Mouse (Mus musculus) heart, embryonic 15.5 days (tissue): ENCODE results near the gene Taar1. TPM values are rescaled to one million over a fixed set of nuclear protein-coding genes. Genes with fewer than 3 reads are reported as not detected.

Experiments used
- ATAC-seq: fragments of 200-750 bp; cut with Nextera tagmentation; replicated peaks from 2 replicates; pipeline ENCODE4 v1.8.0; 2017; ENCODE audit warnings: low read depth, moderate TSS enrichment; ENCODE audit not compliant: insufficient number of reproducible peaks, insufficient read depth, low FRiP score
- H3K27ac ChIP-seq: fragments of 300-500 bp; sonication (generic); 2 replicates; pipeline ENCODE4 v1.5.1; 2015; ENCODE audit warnings: mild to moderate bottlenecking, inconsistent platforms
- H3K27me3 ChIP-seq: fragments of 300-500 bp; sonication (generic); 2 replicates; pipeline ENCODE4 v1.6.1; 2015; ENCODE audit warnings: inconsistent platforms
- H3K36me3 ChIP-seq: fragments of 300-500 bp; sonication (generic); 2 replicates; pipeline ENCODE4 v1.6.1; 2015; ENCODE audit warnings: mild to moderate bottlenecking, inconsistent platforms
- H3K4me1 ChIP-seq: fragments of 300-500 bp; sonication (generic); replicated peaks from 2 replicates; pipeline ENCODE4 v1.6.1; 2015; ENCODE audit warnings: inconsistent platforms
- H3K4me2 ChIP-seq: fragments of 300-500 bp; sonication (generic); 2 replicates; pipeline ENCODE4 v1.6.1; 2015; ENCODE audit warnings: inconsistent platforms, mild to moderate bottlenecking, moderate library complexity
- H3K4me3 ChIP-seq: fragments of 300-500 bp; sonication (generic); 2 replicates; pipeline ENCODE4 v1.5.1; 2015; ENCODE audit warnings: mild to moderate bottlenecking, inconsistent platforms
- H3K9ac ChIP-seq: fragments of 300-500 bp; sonication (generic); 2 replicates; pipeline ENCODE4 v1.6.1; 2015; ENCODE audit warnings: mild to moderate bottlenecking, inconsistent platforms
- H3K9me3 ChIP-seq: fragments of 300-500 bp; sonication (generic); replicated peaks from 2 replicates; pipeline ENCODE4 v1.6.1; 2016; ENCODE audit warnings: inconsistent platforms
- WGBS: fragments of 180-500 bp; shearing (Covaris S2); methylation state at CpG from one replicate; pipeline ENCODE4 v1.1.7; 2015; ENCODE audit warnings: mixed read lengths; 5-methylcytosine and 5-hydroxymethylcytosine counted together
- polyA plus RNA-seq: library from polyadenylated mRNA; unstranded; fragments of >200 nt; fragmentation: Nextera tagmentation; extraction: Ambion mirVana; gene quantifications from 2 replicates; pipeline ENCODE4 v1.2.1, GENCODE M21; 2015

Taar1 gene
- polyA plus RNA-seq, 1 experiment from 2014 or later, result not detected

DNA sequence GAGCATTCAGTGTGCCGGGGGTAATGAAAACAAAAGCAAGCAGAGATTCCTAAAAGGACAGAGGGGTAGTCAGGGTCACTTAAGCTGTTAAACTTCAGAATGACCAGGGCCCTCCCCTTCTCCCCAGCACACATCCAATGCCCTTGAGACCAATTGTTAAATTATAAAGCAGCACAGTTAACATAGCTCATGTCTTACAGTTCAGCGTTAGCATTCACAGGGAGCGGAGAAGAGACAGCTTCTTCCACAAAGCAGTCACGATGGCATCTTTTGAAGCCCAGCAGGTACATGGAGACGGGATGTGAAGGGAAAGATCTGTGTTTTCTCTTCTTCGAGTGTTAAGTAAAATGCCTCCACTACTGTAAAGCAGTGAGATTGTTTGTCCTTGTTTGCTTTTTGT lies 18.2 kb downstream of the Taar1 start, which contains the start of gene Taar2:
TSS of gene Taar2 (plus strand) at position 261 of the 400 bp plus-strand sequence.
- H3K9me3 ChIP-seq, result no peaks in the 10 kb centered on the region
- H3K9ac ChIP-seq, result no peak within 1 kb of the TSS
- H3K36me3 ChIP-seq, result no peaks in the 10 kb centered on the region
- H3K27me3 ChIP-seq, result no peaks in the 10 kb centered on the region
- no peak within 1 kb of the TSS for H3K4me2 ChIP-seq
- no peak within 1 kb of the TSS for H3K27ac ChIP-seq
- no peaks in the 10 kb centered on the region for H3K4me1 ChIP-seq
- no peak for ATAC-seq
- 56% methylated on average over 6 of the region's 6 CpGs for WGBS
- no peak within 1 kb of the TSS for H3K4me3 ChIP-seq

DNA sequence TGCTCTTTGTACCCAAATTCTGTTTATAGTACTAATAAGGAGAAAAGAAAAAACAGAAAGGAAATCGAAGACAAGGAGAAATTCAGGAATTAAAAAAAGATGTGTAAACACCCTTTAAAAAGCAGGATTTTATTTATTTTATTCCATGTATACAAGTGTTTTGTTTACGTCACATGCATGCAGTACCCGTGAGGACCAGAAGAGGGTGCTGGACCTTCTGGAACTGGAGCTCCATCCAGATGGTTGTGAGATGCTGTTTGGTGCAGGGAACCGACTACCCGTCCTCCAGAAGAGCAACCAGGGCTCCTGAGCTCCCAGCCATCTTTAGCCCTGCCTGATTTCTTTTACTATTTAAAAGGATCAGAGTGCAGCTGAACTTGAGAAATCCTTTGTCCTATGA lies 22.3 kb downstream of the Taar1 start:
- Histone ChIP-seq H3K4me1 (no peaks in the 10 kb centered on the region), H3K4me3 (no peak overlapping the region), H3K4me2 (no peak overlapping the region), H3K27me3 (no peaks in the 10 kb centered on the region), H3K9ac (no peak overlapping the region), H3K36me3 (no peaks in the 10 kb centered on the region), H3K27ac (no peak overlapping the region), H3K9me3 (no peaks in the 10 kb centered on the region)
- WGBS, result 73% methylated on average over 5 of the region's 5 CpGs
- no peak for ATAC-seq

DNA sequence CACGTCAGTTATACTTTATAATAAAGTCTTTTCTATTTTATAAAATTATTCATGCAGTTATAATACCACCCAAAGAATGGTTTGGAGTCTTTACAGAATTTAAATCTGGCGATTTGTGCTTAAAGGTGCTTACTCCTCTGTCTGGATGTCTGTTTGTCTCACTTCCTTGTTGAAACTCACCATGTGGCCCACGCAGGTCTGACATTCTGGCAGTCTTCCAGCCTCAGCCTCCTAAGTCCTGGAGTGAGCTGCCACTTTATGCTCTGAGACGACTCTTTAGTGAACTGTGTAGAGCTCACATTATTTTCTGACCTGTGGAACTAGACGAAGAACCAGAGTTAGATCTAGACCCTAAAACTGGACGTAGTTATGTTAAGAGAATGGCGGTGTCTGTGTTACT lies 27.9 kb downstream of the Taar1 start:
- no peaks in the 10 kb centered on the region for H3K36me3 ChIP-seq
- no peaks in the 10 kb centered on the region for H3K4me1 ChIP-seq
- ATAC-seq, result no peak
- no peak overlapping the region for H3K4me3 ChIP-seq
- H3K27me3 ChIP-seq, result no peaks in the 10 kb centered on the region
- H3K4me2 ChIP-seq, result no peak overlapping the region
- H3K27ac ChIP-seq, result no peak overlapping the region
- H3K9me3 ChIP-seq, result no peaks in the 10 kb centered on the region
- WGBS, result 40% methylated on average over 7 of the region's 7 CpGs
- no peak overlapping the region for H3K9ac ChIP-seq

DNA sequence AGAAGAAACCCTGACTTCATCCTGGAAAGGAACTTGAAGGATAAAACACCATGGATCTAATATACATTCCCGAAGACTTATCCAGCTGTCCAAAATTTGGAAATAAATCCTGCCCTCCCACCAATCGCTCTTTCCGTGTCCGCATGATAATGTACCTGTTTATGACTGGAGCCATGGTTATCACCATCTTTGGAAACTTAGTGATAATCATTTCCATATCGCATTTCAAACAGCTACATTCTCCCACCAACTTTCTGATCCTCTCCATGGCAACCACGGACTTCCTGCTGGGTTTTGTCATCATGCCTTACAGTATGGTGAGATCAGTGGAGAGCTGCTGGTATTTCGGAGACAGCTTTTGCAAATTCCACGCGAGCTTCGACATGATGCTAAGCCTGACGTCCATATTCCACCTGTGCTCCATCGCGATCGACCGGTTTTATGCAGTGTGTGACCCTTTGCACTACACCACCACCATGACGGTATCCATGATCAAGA lies 29.4 kb downstream of the Taar1 start, which contains the start of gene Taar3:
TSS of gene Taar3 (plus strand) at position 51 of the 498 bp plus-strand sequence.
- no peak for ATAC-seq
- Histone ChIP-seq H3K27ac (no peak within 1 kb of the TSS), H3K9ac (no peak within 1 kb of the TSS), H3K4me2 (no peak within 1 kb of the TSS), H3K36me3 (no peaks in the 10 kb centered on the region), H3K4me3 (no peak within 1 kb of the TSS), H3K27me3 (no peaks in the 10 kb centered on the region), H3K9me3 (no peaks in the 10 kb centered on the region), H3K4me1 (no peaks in the 10 kb centered on the region)
- 87% methylated on average over 16 of the region's 16 CpGs for WGBS

DNA sequence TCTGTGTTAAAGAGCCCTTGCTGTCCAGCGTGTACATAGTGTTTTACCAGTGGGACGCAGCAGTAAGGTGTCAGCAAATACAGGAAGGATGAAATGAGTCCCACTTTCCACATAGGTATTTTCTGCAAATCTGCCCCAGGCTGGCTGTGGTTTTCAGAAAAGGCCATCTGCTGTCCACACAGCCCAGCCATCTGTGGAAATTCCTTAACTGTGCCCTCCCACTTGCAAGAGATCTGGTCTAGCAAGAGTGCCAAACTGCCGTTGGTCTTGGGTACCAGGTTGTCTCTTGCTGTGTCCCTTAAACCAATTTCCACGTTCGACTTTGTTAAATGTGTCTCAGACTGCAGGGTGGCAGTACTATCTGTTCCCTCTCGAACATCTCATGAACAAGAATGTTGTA lies 31.6 kb downstream of the Taar1 start:
- H3K36me3 ChIP-seq, result no peaks in the 10 kb centered on the region
- H3K9me3 ChIP-seq, result no peaks in the 10 kb centered on the region
- H3K4me2 ChIP-seq, result no peak overlapping the region
- no peak overlapping the region for H3K4me3 ChIP-seq
- H3K4me1 ChIP-seq, result no peaks in the 10 kb centered on the region
- no peak for ATAC-seq
- 80% methylated on average over 6 of the region's 6 CpGs for WGBS
- H3K27me3 ChIP-seq, result no peaks in the 10 kb centered on the region
- no peak overlapping the region for H3K27ac ChIP-seq
- no peak overlapping the region for H3K9ac ChIP-seq

DNA sequence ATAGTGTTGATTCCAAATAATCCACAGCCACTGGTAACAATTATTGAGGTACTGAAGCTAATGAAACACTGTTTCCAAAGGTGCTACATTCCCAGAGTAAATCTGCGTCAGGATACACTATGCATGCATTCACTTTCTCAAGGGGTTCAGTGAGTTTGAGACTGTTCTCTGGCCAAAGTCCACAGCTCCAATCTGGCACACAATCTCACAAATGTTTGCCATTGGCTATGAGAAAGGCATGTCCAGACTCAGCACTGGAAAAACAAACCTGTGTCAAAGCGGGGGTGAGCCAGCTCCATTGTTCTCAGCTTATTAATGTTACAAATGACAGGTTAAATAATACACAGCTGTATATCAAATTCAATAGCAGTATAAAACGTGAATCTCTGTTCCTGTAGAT lies 38.9 kb downstream of the Taar1 start:
- Histone ChIP-seq H3K4me3 (no peak overlapping the region), H3K36me3 (no peaks in the 10 kb centered on the region), H3K4me2 (no peak overlapping the region), H3K27me3 (no peaks in the 10 kb centered on the region), H3K27ac (no peak overlapping the region), H3K9me3 (no peaks in the 10 kb centered on the region), H3K4me1 (no peaks in the 10 kb centered on the region), H3K9ac (no peak overlapping the region)
- 54% methylated on average over 3 of the region's 3 CpGs for WGBS
- no peak for ATAC-seq

DNA sequence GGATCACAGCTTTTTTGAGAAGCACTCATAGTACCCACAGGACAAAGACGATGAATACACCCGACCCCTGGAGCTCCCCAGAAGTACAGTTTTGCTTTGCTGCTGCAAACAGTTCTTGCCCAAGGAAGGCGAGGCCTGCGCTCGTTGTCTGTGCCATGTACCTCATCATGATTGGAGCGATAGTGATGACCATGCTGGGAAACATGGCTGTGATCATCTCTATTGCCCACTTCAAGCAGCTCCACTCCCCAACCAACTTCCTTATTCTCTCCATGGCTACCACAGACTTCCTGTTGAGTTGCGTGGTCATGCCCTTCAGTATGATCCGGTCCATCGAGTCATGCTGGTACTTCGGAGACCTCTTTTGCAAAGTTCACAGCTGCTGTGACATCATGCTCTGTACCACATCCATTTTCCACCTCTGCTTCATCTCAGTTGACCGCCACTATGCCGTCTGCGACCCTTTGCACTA lies 40.3 kb downstream of the Taar1 start, which contains the start of gene Taar4:
TSS of gene Taar4 (plus strand) at position 51 of the 472 bp plus-strand sequence.
- Histone ChIP-seq H3K4me1 (no peaks in the 10 kb centered on the region), H3K27ac (no peak within 1 kb of the TSS), H3K4me3 (no peak within 1 kb of the TSS), H3K36me3 (no peaks in the 10 kb centered on the region), H3K9me3 (no peaks in the 10 kb centered on the region), H3K4me2 (no peak within 1 kb of the TSS), H3K27me3 (no peaks in the 10 kb centered on the region), H3K9ac (no peak within 1 kb of the TSS)
- WGBS, result 92% methylated on average over 13 of the region's 13 CpGs
- ATAC-seq, result no peak

DNA sequence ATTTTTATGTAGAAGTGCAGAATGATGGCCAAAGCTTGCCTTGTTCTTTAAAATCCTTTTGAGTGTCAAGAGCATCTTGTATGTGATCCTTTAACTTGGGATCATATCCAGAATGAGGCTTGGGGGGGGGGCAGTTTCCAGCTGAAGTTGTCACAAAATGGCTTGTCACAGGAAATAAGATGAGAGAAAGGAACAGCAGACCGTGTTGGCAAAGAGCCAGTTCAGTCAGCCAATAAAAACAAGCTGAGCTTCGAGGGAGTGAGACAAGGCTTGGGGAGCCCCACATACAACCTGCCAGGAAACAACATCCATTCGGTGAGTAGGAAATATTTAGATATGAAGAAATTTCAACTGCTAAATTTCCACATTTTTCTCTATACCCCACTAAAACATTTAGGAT lies 43.3 kb downstream of the Taar1 start:
- Histone ChIP-seq H3K27ac (no peak overlapping the region), H3K27me3 (no peaks in the 10 kb centered on the region)
- WGBS, result 33% methylated on average over 3 of the region's 3 CpGs

DNA sequence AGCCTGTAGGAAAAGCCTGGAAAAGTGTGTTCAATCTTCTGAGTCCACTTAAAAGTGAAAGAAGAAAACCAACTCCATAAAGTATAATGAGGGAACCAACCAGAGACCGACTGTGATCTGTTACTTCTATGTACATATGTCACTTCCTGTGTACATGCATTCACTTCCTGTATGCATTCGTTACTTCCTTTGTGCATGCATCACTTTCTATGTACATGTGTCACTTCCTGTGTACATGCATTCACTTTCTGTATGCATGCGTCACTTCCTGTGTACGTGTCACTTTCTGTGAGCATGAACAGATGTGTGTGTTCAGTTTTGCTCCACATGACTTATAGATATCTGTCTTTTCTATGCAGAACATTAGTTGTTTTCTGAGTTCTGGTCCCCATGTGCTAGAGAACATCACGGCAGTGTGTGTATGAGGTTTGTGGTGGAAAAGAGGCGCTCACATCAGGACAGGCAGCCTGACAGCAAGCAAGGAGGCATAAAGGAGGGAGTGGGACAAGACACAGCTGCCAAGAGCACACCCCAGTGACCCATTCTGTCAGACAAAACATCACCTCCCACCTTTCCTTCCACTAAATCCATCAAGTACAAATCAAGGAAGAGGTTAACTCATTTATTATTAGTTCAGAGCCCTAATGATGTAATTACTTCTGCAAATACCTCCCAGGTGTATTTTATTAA lies 44.9 kb downstream of the Taar1 start:
- Histone ChIP-seq H3K4me1 (no peaks in the 10 kb centered on the region), H3K4me3 (no peak overlapping the region), H3K9me3 (no peaks in the 10 kb centered on the region), H3K27me3 (no peaks in the 10 kb centered on the region), H3K36me3 (no peaks in the 10 kb centered on the region), H3K4me2 (no peak overlapping the region), H3K27ac (no peak overlapping the region), H3K9ac (no peak overlapping the region)
- no peak for ATAC-seq
- WGBS, result 78% methylated on average over 6 of the region's 6 CpGs

More for the DNA sequence above, 43.3 kb downstream of the Taar1 start:
- H3K9ac ChIP-seq, result no peak overlapping the region
- no peaks in the 10 kb centered on the region for H3K36me3 ChIP-seq
- 0 out of 2 replicates have a peak, but pooled peaks have one; percentile 47 for ATAC-seq
- no peaks in the 10 kb centered on the region for H3K4me1 ChIP-seq
- H3K4me3 ChIP-seq, result no peak overlapping the region
- no peaks in the 10 kb centered on the region for H3K9me3 ChIP-seq
- no peak overlapping the region for H3K4me2 ChIP-seq

DNA sequence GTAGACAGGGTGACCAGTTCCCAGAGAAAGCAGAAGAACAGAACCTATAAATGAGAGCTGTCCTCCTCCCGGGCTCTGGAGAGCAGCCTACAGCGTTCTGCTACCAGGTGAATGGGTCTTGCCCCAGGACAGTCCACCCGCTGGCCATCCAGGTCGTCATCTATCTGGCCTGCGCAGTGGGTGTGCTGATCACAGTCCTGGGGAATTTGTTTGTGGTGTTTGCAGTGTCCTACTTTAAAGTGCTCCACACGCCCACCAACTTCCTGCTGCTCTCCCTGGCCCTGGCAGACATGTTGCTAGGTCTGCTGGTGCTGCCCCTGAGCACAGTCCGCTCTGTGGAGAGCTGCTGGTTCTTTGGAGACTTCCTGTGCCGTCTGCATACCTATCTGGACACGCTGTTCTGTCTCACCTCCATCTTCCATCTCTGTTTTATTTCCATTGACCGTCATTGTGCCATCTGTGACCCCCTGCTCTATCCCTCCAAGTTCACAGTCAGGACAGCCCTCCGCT lies 50.6 kb downstream of the Taar1 start, which contains the start of gene Taar5:
TSS of gene Taar5 (plus strand) at position 51 of the 510 bp plus-strand sequence.
- no peak within 1 kb of the TSS for H3K9ac ChIP-seq
- no peaks in the 10 kb centered on the region for H3K27me3 ChIP-seq
- no peak within 1 kb of the TSS for H3K4me3 ChIP-seq
- 83% methylated on average over 11 of the region's 11 CpGs for WGBS
- no peak for ATAC-seq
- no peak within 1 kb of the TSS for H3K27ac ChIP-seq
- H3K36me3 ChIP-seq, result no peaks in the 10 kb centered on the region
- no peak within 1 kb of the TSS for H3K4me2 ChIP-seq
- no peaks in the 10 kb centered on the region for H3K4me1 ChIP-seq
- H3K9me3 ChIP-seq, result no peaks in the 10 kb centered on the region
